Mouse (Mus musculus) lung, postnatal 36 days (tissue): ENCODE measurements around the gene Gcnt2.
A peak's percentile ranks its signal among the peaks of the same experiment; 100 is the strongest.

ENCODE experiments used
- DNase-seq: peaks from one replicate; pipeline ENCODE4 v3.0.0; 2022; ENCODE audit warnings: mixed read lengths

Gcnt2 gene

GRCm38 (mm10) chr13:40859652-40860399, at the start of gene Gcnt2:
Gene Gcnt2, plus strand, starts transcription at chr13:40859754.
- DNase-seq, result peak; percentile 62

GRCm38 (mm10) chr13:40820617-40821016, 38.9 kb upstream of the Gcnt2 start:
- no peak for DNase-seq

DNA sequence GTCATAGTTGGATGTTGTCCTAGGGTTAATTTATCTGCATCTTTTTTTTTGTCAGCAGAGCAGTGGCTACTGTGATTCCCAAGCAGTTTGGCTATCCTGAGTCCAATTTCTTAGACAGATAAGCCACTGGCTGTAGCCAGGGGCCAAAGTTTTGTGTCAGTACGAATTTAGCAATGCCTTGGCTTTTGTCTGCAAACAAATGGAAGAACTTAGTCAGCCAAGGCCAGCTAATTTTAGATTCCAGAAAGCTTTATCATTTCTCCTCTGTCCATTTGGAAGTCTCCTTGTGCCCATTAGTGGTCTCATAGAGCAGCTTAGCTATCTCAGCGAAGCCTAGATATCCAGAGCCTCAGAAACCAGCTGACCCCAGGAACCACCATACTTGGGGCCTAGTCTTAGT, 37.6 kb upstream of the Gcnt2 start:
- peak; percentile 14 for DNase-seq

- no peak for DNase-seq
These were observed 18.3 kb upstream of the Gcnt2 start for GRCm38 (mm10) chr13:40841146-40841787.

GRCm38 (mm10) chr13:40842141-40842540, 17.4 kb upstream of the Gcnt2 start:
- no peak for DNase-seq

- DNase-seq, result peak; percentile 92
These were observed 16.0 kb upstream of the Gcnt2 start for GRCm38 (mm10) chr13:40843418-40844067.

DNA sequence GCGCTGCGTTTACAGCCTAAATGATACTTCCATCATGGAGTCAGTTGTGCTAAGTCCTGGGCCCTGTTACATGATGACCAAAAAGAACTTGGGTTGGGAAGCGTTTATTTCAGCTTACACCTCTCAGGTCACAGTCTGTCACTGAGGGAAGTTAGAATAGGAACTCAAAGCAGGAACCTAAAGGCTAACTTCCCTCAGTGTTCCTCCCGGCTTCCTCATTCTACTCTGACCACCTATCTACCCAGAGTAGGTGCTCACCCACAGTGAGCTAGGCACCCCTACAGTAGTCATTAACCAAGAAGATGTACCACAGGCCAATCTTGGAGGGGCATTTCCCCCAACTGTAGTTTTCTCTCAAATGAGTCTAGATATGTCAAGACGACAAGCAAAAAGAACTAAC, 15.4 kb upstream of the Gcnt2 start:
- DNase-seq, result no peak

DNA sequence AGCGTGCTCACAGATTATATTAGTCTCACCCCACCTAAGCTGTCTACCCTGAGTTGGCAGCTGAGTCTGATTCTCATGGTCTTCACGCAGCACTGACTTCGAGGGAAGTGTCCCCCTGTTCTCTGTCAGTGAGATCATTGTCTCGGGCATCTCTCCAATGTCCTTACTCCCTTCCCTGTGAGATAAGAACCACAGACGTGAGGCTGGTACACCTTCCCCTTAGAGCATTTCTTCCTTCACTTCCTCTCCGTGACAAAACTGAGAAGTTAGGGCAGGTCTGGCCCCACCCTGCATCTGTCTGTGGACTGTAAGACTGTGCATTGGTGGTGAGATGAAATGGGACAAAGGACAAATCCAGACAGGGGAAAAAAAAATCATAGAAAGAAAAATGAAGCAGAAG, 13.6 kb upstream of the Gcnt2 start:
- DNase-seq, result no peak

DNA sequence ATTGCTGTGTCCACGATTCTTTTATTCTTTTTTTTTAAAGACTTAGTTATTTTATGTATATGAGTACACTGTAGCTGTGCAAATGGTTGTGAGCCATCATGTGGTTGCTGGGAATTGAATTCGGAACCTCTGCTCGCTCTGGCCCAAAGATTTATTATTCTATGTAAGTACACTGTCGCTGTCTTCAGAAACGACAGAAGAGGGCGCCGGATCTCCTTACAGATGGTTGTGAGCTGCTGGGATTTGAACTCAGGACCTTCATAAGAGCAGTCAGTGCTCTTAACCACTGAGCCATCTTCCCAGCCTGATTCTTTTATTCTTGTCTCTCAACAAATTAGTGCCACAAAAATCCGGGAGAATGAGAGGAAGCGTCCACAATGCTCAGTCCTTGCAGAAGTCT, 13.2 kb upstream of the Gcnt2 start:
- peak; percentile 56 for DNase-seq

DNA sequence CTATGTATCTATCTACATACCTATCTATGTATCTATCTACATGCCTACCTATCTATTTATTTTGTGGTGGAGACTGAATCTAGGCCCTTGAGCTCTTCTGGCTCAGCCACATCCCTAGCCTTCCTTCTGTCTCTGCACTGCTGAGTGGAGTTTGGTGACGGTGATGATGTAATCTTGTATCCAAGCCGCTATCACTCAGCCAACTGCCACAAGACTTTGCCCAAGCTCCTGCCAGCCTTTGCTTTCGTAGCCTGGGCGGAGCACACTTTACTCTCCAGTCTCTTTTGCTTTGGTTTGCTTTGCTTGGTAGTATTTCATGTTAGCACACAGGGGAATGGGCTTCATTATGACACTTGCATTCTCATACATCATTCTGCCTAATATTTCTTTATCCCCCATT, 11.7 kb upstream of the Gcnt2 start:
- DNase-seq, result no peak

DNA sequence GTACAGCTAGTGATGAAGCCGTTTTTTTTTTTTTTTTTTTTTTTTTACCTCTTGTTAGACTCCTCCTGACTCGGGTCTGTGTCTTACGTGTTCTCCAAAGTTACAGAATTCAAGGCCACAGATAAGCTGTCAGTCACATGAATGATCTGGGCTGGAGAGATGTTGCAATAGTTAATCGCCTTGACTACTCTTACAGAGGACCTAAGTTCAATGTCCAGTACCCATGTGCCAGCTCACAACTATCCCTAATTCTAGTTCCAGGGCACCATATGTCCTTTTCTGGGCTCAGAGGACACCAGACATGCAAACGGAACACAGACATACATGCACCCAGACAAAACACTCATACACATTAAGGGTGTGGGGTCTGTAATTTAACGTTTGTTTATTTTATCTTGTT, 8.9 kb upstream of the Gcnt2 start:
- DNase-seq, result no peak

- DNase-seq, result no peak
These were observed 8.3 kb upstream of the Gcnt2 start for GRCm38 (mm10) chr13:40851281-40851680.

GRCm38 (mm10) chr13:40851961-40852360, 7.6 kb upstream of the Gcnt2 start:
- DNase-seq, result no peak

DNA sequence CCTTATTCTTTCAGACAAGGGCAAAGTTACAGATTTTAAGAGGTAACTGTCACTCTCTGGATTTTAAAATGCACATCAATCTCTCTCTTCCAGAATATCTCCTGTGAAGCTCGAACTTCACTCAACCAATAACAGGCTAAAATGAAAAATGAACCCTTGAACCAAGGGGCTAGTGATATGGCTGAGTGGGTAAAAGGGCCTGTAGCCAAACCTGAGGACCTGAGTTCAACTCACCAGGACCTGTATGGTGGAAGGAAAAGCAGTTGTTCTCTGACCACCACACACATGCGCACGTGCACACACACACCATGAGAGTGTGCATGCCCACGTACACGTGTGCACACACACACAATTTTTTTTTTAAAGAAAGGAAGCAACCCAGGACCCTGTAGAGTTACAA, 6.8 kb upstream of the Gcnt2 start:
- DNase-seq, result no peak

GRCm38 (mm10) chr13:40853842-40854241, 5.7 kb upstream of the Gcnt2 start:
- DNase-seq, result no peak

- peak; percentile 54 for DNase-seq
These were observed 5.0 kb upstream of the Gcnt2 start for GRCm38 (mm10) chr13:40854451-40855058.

DNA sequence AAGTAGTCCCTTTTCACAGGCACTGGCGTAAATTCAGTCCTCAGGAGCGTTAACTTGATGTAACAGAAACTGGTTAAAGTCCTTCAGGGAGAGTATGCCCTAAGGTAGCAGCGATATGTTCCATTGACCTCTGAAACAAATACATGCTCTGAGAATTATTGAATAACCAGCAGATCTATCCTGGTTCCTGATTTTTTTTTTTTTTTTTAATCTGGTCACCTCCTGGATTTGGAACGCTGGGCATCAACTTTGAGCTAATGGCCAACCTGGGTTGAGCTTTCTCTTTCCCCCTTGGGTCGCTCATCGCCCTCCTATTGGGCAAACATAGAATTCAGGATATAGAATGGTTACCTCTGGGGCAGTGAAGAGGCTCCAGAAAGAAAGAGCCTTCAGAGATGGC, 4.3 kb upstream of the Gcnt2 start:
- no peak for DNase-seq

DNA sequence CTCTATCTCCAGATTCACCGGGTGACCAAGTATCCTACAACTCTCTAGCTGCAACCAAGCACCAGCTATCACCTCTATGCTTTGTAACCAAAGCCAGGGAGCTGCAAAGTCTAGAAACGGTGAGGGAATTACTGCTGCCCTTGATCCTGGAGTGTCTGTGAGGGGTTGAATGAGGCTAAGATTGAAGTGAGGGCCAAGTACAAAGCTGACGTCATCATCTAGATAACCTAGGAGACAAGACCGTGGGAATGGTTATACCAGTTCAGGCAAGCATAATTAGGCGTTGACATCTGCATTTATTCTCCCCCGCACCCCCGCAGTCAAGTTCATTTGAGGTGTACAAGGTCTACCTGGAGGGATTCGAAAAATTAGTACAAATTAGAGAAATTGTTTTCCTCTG, 2.8 kb upstream of the Gcnt2 start:
- DNase-seq, result no peak

DNA sequence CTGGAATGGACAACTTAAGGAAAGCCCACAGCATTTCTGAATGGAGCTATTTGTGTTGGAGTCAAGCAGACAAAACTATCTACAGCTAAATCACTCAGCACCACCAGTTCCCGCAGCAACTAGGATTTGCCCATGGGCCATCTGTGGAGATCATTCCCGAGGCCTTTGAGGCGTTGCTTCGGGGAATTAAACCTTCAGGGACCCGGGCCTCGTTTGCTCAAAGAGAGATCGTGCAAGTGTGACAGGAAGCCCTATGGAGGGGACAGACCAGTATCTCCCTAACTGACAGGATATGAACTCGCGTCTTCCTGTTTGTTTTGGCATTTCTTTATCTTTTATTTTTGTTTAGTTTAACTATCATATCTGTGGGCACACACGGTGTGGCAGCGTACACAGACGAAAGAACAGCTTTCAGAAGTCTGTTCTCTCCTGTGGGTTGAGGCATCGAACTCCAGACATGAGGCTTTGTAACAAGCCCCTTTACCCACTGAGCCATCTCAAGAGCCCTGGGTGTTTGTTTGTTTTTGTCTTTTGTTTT, 2.2 kb upstream of the Gcnt2 start:
- DNase-seq, result peak; percentile 34

- no peak for DNase-seq
These were observed 329 bp upstream of the Gcnt2 start for GRCm38 (mm10) chr13:40859225-40859624.

DNA sequence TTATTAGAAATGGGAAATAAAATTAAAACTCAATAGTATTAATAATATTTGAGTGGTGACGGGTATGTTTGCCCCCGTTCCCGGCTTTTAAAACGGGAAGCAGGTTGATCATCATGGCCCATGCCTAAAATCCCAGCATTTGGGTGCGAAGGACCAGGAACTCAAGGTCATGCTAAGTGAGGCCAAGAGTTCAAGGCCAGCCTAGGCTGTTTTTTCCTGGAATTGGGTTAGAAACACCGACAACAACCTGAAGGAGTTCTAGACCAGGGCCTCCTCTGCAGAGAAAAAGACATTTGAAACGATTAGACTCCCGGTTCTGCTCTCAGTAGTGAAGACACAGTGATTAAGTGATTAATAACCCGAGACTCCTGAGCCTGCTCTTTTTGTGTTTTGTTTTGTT, 3.5 kb downstream of the Gcnt2 start:
- DNase-seq, result no peak

GRCm38 (mm10) chr13:40868844-40869587, 9.5 kb downstream of the Gcnt2 start:
- DNase-seq, result peak; percentile 69

GRCm38 (mm10) chr13:40874021-40874420, 14.5 kb downstream of the Gcnt2 start:
- peak; percentile 45 for DNase-seq
